Mouse (Mus musculus) common myeloid progenitor, adult 5-6 weeks (primary cell): ENCODE results near the gene Dpf3. TPM values are rescaled to one million over a fixed set of nuclear protein-coding genes. Genes with fewer than 3 reads are reported as not detected.
A peak's percentile ranks its signal among the peaks of the same experiment; 100 is the strongest.

Experiments used
- ATAC-seq: replicated peaks from 2 replicates; pipeline ENCODE4 v1.8.0; 2016; ENCODE audit warnings: low read depth, mild to moderate bottlenecking, moderate TSS enrichment, inconsistent platforms; ENCODE audit not compliant: poor library complexity, severe bottlenecking
- total RNA-seq: library from RNA; stranded (forward); fragments of 200-1000, 187-1606 nt; gene quantifications from 2 replicates; pipeline ENCODE4 v1.2.3, GENCODE M21; 2017

Dpf3 gene
- total RNA-seq, 1 experiment from 2014 or later: 13.3 TPM

DNA sequence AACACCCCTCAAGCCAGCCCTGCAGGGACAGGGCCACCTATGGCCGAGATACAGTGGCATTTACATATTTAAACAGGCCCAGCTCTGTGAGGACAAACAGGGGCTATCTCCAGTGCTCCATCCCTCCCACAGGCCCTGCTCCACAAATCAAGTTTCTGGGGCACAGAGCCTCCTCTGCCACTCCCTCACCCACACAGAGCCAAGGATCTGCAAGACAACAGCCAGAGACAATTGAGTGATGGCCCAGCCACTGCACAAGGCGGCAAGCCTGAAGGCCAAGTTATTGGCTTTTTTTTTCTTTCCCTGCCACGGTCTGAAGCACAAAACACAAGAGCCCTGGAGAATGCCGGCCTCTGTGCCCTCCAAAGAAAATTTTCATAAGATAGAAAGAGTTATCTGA lies 178.9 kb downstream of the Dpf3 start:
- ATAC-seq: no peak

DNA sequence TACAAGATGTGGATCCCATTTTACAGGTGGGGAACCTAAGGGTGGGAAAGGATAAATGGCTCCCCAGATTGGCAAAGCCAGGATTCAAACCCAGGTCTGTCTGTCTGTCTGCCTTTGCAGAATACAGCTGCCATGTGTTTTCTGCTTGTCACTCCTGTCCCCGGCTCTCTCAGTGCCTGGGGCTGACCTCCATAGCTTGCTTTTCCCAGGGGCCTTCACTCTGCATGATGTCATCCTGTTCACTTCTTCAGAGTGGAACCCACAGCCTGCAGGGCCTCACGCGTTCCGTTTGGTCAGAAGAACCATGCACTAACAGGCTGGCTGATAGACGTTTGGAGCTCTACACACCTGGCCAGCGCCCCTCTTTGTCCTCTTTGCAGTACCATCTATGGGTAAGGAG lies 184.3 kb downstream of the Dpf3 start:
- ATAC-seq: no peak

DNA sequence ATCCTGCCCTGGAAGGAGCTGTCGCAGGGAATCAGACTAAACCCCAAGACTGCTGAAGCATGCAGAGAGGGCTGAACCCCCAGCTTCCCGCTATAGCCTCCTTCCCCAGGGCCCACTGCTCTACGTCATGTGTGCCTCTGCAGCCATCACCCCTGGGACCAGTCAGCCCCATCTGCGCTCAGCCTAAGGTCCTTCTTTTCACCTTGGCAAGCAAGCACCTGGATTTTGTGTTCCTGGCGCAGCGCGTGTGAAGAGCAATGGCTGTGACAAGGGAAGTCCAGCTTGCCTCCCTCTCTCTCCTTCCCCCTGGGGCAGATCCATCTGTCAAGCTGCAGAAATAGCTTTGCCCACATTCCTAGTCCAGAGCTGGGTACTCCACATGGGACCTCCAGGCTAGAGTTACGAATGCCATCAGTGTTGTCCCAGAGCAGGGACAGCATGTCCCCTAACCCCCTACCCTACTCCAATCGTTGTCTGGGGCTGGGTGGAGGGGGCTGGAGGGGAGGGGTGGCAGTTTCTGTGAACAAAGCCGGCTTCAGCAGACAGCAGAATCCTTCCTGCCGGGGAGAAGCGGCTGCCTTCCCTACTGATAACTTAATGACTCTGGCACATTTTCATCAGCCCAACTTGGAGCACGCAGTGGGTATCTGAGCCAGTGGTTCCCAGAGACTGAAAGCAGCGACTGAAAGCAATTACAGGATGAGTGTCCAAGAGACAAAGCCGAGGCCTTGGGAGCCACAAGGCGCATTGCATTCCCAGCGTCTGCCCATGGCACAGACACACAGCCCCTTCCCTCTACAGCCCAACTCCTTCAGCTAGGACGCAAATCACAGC lies 185.0 kb downstream of the Dpf3 start:
- no peak for ATAC-seq

DNA sequence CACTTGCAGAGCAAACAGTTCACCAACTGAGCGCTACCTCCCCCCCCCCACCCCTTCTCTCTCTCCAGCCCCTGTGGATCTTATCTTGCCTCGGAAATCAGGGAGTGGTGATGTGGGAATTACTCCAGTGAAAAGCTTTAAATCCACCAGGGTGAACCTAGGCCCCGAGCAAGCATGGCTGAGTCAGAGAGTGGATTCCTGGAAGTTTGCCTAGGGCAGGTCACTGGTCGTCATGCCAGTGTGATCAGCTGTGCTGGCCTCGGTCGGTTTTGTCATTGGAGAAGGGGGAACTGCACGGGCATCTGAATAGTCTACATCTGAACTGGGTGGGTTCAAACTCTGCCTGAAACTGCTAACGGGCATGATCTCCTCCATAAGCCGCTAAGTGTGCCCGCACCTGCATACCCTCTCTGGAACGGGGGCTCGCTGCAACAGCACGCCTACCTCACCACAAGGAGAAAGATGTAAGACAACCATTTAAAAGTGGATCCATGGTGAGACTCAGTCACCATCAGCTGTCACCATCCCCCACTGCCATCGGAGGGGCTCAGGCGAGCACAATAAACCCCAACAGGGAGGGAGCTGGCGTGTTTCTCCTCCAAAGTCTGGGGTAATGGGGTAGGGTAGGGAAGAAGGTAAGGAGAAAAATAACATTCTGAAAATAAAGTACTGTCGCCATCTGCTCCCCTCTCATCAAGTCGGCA lies 185.7 kb downstream of the Dpf3 start:
- ATAC-seq: no peak

DNA sequence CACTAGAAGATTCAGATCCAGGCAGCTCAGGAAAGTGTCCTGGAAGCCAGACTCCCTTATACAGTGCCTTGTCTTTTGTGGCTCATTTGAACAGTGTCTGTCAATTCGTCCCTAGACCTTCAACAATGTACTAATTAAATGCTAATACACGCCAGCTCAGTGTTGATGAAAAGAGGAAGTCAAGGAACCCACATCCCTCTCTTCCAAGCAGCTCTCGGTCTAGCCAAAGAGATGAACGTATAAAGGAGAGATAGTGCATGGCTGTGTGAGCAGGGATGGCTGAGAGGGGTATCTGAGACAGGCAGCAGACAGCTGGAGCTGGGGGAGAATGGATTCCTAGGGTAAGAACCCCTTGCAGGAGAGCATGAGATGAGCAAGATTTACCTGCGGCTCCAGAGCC lies 189.2 kb downstream of the Dpf3 start:
- ATAC-seq: peak; percentile 89

DNA sequence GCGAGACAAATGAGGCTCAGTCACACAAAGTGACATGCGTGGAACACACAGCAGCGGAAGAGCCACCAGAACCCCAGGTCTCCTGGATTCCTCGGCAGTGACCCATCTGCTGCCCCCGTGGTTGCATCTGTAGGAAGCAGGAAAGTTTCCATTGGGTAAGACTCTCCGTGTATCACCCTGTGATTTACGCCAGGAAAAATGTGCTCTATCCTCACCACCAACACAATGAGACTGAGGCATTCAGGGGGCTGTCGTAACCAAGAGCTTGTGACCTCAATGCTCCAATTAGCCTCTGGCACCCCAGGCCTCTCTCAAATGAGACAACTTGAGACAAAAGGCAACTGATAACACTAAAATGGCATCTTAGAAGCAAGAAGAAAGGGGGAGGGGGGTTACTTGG lies 192.5 kb downstream of the Dpf3 start:
- ATAC-seq: no peak

DNA sequence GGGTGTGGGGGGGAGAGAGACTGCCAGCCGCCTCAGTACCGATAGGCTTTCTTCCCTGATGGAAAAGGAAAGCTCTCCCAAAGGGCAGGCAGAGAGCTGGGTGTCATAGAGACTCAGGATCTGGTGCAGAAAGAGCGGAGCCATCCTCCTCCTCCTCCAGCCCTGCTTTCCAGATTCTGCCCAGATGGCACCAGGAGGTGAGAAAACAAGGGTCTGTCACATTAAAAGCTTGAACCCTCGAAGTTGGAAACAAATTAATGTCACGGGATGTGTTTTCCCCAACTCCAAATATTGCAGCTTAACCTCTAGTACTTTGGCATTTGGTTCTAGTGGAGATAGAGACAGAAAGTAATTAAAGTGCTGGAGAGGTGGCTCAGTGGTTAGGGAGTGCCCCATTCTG lies 195.6 kb downstream of the Dpf3 start:
- ATAC-seq: no peak

DNA sequence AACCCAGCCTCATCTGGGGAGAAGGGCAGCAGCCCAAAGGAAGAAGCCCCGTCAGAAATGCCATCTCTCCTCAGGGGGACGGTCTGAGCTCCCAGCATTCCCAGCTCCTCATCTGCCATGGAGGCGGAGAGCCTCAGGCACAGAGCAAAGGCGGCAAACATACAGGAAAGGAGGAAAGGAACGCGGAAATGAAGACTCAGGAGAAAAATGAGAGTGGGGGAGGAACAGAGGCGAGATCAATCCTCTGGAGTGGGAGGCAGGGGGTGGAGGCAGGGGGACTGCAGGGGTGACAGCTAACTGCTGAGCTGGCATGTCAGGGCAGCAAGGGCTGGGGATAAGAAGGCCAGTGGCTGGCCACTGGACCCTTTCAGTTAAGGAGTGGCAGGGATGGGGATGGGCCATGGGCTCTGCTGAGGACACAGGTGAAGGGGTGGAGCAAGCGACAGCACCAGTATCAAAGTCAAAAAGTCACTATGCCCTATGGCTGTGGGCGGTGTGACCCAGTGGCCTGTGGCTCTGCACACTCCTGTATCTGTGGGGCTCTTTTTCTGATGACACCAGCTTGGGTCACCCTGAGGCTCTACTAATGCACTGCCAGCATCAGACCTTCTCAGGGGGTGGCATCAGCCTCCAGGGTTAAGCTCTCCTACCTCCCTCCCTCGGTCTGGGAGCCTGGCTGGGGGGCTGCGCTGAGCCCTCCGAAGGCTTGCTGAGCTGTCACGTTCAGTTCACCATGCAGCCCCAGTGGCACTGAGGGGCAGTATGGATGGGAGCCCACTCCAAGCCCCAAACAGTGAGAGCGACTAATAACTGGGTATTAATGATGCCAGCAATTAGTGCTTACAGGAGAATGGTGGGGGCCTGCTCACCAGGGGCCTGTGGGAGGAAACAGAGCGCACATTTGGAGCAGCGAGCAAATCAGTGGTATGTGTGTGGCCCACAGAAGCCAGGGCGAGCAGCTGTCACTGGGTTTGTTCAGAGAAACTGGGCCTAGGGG lies 200.7 kb downstream of the Dpf3 start:
- ATAC-seq: no peak

DNA sequence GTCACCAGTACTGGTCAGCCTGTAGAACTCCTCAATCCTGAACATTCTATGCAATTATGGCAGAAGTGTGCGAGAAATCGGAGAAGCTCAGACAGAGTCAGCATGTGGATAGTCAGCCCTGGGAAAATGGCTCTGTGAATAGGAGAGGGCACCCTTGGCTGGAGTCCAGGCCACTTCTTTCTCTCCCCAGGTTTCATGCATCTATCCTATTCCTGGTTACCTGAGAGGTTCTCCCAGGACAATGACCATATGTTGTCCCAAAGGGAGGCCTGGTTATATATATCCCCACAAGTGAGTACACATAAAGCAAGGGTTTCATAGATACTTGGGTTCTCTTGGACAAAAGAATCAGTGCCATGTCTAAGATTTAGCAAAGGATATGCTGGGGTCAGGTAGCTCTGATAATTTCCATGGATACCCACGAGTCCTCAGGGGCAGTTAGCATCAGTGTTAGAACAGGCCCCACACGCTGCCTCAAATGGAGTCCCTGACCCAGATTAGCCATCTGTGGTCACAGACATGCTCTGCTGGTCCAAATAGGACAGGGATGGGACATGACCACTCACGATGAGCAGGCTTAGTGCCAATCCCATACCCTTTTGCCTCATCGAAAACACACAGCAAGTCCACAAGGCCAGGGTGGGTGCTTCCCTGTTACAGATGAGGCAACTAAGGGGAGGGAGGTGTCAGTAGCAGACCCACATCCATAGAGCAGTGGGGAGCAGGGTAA lies 203.8 kb downstream of the Dpf3 start:
- no peak for ATAC-seq

DNA sequence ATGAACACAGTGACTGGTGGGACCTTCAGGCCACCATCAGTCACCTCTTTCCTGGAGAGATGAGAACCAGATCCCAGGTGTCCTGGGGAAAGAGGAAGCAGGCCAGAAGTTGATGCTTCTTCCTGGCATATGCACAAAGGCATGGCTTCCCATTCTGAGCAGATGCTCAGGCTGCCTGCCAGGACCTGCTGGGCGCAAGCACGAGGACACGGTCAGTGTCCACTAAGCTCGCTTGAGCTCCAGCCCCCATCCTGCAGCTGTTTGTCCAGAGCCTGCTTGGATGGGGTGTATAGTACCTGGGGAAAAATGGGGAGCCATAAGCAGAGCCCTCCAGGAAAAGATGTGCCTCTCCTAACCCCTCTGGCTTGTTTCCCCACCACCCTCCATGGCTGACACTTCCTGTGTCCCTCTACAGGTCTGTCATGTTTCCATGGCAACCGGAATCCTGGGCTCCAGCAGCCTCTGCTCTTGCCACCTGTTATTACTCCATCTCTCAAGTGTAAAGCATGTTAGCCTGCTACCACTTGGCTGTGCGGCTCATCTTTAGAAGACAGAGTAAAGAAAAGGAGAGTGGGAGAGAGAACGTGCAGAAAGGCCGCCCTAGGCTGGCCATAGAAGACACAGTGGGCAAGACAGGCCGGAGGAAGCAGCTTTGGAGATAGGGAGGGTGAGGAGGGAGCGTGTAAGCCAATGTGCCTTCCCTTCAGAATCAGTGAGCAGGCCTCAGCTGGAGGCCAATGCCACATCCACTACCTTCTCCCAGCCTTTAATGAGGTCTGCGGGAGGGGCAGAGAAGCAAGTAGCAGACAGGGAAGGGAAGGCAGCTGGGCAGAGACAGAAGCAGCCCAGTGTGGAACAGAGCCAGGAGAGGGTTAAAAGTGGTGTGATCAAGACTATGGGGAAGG lies 209.7 kb downstream of the Dpf3 start:
- no peak for ATAC-seq

DNA sequence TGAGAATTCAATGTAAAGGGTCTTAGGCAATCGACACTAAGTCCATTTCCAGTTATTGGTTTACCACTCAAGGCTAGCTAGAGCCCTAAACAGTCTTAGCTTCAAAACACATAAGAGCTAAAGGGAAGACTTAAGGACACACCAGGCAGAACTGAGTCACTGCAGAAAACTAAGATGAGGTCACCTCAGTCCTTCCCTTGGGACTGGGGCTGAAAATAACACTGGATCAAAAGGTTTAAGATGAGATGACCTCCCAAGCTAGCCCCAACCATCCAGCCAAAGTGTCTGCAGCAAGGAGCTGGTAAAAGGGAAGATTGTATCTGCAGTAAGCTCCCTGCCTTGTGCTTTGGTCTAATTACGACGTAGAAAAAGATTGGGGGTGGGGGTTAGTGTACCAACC lies 216.3 kb downstream of the Dpf3 start:
- ATAC-seq: no peak

DNA sequence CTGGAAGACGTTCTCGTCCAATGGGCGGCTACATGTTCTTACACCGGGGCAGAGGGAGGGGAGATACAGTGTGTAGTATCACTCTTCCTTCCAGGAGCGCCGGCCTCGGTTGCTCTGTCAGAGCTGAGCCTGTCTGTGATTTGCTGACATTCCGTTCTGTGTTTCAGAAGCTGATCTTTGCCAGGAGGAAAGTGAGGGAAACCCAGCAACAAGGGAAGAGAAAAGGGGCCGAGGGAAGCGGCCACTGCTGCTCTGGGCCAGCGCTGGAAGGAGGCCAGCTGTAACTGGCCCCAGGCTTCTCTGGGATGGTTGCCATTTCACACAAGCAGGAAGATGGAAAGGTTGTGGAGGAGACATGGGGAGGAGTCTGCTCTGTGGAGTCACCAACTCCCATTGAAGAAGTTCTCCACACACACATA lies 219.0 kb downstream of the Dpf3 start:
- ATAC-seq: no peak

DNA sequence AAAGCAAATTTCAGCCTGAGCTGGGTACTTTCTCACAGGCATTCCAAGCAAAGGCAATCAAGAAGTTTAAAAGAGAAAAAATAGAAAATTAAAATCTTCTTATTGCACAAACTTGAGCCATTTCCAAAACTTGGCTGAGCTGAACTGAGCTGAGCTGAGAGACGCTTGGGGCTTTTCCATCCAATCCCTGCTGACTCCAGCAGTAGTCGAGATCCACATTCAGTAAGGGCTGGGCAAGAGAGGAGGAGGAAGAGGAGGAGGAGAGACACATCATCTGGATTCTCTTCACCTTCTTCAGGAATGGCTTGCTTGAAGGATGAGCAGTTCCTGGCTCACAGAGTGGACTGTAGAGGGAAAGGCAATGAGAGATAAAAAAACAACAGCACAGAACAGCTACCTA lies 227.0 kb downstream of the Dpf3 start:
- ATAC-seq: no peak

DNA sequence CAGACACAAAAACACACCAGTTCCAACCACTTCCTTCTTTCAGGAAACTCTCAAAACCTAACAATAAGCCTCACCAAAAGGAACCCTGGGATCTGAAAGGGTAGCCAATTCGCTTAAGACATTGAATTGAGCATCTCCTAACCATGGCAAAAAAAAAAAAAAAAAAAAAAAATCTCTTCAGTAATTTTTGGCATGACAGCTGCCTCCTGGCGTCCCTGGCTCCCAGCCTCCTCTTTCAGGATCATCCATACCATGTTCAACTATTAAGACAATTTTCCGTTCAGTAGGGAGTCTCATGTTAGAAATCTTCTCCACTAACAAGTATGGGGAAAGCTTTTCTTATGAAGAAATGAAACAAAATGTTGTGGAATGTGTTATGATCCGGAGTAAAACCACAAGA lies 233.1 kb downstream of the Dpf3 start:
- no peak for ATAC-seq

DNA sequence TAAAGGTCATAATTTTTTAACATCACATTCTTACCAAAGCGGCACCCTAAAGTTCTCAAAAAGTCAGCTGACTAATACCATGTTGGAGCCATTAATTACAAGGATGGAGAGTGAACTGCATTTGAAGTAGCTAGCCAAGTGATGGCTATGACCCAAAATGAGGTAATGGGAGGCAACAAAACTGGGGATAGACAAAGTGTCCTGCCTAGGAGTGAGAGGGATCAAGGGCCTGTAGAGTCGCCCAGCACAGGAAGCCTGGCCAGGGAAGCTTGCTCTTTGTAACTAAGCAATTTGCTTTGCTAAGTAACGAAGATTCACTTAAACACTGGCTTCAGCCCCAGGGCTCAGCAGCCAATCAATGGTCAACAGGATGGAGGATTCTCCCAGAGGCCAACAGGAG lies 238.4 kb downstream of the Dpf3 start:
- no peak for ATAC-seq

DNA sequence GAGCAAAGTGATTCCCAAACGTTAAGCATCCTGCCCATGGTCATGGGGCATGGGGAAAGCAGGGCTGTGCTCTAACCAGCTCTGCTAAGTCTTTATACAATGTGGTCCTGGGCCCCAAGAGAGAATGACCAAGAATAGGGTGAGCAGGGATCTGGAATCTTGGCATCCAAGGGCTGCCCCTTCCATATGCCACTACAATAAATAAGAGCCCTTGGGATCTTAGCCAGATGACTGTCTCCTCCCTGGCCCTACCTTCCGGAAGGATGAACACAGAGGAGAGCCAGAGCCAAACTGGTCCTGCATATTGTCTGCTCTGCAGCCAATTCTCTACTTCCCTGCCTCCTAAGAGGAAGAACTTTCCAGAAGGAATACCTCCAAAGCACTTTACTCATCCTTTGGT lies 238.9 kb downstream of the Dpf3 start:
- no peak for ATAC-seq

DNA sequence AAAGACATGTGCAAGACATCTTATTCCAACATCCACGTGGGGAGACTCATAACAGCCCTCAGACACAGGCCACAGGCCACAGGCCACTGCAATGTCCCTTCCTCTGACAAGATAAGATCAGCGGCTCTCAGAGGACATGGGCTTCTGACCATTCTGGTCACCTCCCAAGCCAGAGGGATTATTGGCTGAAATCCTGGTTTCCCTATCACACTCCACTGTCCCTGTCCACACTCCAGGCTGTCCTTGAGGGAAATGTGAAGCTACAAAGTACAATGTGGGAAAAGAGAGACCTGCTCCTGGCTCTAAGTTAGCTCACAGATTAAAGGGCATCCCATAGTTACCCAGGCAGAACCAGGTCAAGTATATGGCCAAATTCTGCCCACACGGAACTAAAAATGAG lies 239.8 kb downstream of the Dpf3 start:
- ATAC-seq: no peak

DNA sequence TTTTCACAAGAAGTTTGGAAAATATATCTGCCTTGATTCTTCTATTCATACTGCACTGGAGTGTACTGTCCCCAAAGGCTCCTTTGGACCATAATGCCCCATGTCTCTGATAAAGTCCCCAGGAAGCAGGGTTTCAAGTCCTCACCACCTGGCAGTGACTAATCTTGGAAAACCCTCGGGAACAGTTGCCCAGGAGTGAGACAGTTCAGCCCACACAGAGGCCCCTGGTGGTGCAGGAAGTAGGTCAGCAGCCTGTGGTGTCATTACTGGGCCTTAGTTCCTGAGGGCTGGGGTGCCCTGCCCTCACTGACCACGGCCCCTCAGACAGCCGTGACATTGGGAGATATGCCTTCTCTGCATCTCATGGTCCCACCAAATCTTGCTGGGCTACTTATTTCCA lies 246.5 kb downstream of the Dpf3 start:
- ATAC-seq: 0 out of 2 replicates have a peak, but pooled peaks have one; percentile 15

DNA sequence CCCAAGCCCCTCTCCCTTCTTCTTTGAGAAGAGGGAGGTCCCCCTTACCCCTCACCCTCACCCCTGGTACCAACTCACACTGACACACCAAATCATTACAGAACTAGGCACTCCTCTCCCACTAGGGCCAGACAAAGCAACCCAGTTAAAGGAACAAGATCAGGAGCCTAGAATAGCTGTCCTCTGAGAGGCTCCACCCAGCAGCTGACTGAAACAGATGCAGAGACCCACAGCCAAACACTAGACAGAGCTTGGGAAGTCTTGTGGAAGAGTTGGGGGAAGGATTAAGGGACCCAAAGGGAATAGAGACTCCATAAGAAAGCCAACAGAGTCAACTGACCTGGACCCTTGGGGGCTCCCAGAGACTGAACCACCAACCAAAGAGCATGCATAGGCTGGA lies 246.9 kb downstream of the Dpf3 start:
- ATAC-seq: no peak
